Mouse (Mus musculus) kidney, postnatal 4 days (tissue): Measurements from ENCODE around the gene Col6a2.

Experiments used
- DNase-seq, 2 experiments: peaks; one replicate each; pipeline ENCODE4 v3.0.0; 2021; ENCODE audit warnings: mixed read lengths in 2 of 2

Col6a2 gene

DNA sequence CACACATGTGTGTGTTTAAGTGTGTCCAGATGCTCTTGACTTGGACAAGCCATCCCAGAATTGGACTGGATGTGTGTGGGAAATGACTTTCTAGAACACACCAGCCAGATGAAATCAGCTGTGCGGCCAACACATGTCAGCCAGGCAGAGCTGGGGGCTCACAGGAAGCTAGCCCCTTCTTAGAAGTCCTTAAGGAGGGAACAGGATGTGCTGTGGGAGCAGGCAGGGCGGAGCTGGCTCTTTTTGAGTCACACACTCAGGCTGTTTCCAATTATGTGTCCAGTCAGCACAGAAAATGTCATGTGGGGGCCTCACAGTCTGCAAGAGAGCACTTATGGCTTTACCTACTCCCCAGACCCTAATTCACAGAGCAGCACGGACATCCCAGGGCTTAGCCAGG is 12.6 kb upstream of the Col6a2 start:
- peak; percentile 52 to 70 for DNase-seq

GRCm38 (mm10) chr10:76634584-76634983 is 11.2 kb upstream of the Col6a2 start:
- no peak for DNase-seq

- DNase-seq: no peak
These were observed 10.7 kb upstream of the Col6a2 start for GRCm38 (mm10) chr10:76634094-76634571.

GRCm38 (mm10) chr10:76632630-76633029 is 9.2 kb upstream of the Col6a2 start:
- DNase-seq: no peak

GRCm38 (mm10) chr10:76630657-76631056 is 7.2 kb upstream of the Col6a2 start:
- DNase-seq: no peak

DNA sequence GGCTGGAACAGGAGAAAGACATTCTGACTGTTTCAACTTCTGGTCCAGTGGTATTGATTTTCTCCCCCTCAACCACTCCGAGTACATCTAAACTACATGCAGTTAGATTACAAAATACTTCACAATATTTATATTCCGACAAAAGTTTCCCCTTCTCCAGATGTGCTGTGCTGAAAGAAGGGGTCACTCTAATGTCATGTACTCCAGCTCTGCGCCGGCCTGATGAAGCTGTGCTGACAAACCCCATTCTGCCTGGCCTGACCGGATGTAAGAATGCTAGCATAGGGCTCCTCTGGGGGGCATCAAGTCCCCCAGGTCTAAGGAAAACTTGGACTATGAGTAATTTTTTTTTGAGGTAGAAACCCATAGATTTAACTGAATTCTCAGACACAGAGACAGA is 4.3 kb upstream of the Col6a2 start:
- no peak for DNase-seq

DNA sequence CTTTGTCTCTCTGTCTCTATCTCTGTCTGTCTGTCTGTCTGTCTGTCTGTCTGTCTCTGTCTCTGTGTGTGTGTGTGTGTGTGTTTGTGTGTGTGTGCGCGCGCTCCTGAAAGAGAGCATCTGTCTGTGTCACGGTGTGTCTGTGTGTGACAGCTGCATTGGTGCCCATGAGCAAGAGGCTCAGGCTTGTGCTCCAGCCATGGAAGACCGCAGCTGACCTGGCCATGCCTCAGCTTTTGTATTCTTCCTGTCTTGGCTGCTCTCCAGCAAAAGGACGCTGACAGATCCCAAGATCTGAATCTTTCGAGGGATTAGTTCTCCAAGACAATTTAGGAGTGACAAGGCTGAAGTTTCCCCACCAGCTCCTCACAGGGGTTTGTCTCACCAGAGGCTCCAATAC is 1.5 kb upstream of the Col6a2 start:
- peak in 1 of 2 experiments; percentile 27 for DNase-seq

DNA sequence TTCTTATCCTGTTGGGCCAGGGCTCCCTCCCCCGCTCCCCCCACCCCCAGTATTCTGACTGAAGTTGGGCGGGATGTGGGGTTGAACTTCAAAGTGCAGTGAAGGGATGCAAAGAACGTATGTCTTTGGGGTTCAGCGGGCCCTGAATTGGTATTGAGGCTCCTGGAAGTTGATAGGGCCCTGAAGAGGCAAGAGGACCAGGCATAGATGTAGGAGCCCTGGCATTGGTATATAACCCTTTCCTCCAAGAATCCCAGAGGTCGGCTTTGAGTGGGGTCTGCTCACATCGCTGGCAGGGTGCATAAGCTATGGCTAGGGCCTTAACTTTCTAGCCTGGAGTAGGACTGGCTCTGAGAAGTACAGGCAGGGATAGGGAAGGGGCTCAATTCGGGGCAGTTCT is 304 bp upstream of the Col6a2 start:
- no peak for DNase-seq

DNA sequence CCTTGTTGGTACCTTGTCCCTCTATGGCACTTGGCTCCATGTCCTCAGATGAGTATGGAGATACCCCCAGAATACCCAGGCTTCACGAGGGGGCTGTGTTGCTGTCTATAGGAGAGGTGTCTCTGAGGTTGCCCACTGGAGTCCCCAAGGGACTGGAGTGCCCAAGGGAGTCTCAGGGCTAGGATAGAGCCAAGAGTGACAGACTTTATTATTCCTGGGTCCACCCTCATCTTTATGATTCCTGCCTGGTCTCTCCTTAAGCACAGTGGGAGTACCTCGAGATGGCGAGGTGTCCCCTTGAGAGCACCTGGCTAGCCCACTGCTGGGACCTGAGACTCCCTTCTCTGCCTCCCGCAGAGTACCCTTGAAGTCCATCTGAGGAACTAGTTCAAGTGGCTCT is 1.0 kb downstream of the Col6a2 start:
- no peak for DNase-seq

GRCm38 (mm10) chr10:76612473-76612872 is 11.0 kb downstream of the Col6a2 start:
- DNase-seq: no peak

DNA sequence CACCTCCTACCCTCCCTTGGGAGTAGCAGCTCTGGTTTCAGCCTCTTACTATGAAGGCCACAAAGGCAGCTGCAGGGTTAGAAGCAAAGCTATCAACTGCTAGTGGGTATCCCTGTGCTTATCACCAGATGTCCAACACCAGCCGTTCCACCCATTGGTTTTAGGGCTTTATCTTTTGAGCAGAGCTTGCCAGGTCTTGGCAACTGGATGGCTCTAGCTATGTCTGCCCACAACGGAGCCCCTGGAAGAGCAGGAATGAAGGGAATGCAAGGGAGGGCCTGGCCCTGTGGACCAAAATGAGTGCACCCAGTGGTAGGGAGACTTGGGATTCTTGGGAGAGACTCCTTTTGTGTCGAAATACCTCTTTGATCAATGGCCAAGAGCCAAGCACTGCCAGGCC is 20.7 kb downstream of the Col6a2 start:
- DNase-seq: no peak

- DNase-seq: no peak
These were observed 27.1 kb downstream of the Col6a2 start for GRCm38 (mm10) chr10:76596338-76596737.

DNA sequence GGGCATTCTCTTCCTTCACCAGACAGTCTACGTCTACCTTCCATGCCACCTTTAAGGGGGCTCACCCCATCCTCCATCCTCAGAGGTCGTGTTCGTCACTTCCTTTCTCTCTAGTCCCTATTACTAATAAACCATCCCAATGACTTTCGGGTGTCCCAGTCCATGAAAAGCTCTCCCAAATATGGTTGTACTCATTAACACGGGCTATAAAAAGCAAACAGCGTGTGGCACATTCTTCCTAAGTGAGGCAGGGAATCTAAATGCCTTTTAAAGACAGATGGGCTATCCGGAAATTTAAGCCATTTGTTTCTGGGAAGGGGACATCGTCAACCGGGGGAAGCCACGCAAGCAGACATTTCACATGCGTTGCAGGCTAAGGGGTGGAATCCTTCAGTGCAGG is 33.2 kb downstream of the Col6a2 start:
- no peak for DNase-seq

DNA sequence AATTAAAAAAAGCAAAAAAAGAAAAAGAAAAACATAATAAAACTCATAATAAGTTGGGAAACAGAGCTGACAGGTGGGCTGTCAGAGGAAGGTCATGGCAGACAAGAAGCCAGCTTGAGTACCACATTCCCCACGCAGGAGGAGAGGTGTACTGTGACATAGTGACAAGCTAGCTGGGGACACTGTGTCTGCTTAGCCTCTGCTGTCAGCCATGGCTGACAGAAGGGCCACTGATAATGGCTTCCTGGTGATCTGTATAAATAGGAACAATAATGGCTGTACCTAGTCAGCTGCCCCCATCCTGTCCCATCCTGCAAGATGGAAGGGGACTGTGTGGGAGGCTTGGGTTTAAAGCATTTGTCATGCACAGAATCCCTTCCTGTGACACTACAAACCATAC is 37.2 kb downstream of the Col6a2 start:
- DNase-seq: no peak

- no peak for DNase-seq
These were observed 39.3 kb downstream of the Col6a2 start for GRCm38 (mm10) chr10:76584138-76584537.

GRCm38 (mm10) chr10:76576920-76577319 is 46.5 kb downstream of the Col6a2 start:
- no peak for DNase-seq

- peak in 1 of 2 experiments; percentile 17 for DNase-seq
These were observed 48.1 kb downstream of the Col6a2 start, which contains the start of gene Ftcd for GRCm38 (mm10) chr10:76575374-76575773. Ftcd (plus strand) TSS chr10:76575648.

GRCm38 (mm10) chr10:76572151-76572550 is 51.3 kb downstream of the Col6a2 start:
- no peak for DNase-seq

DNA sequence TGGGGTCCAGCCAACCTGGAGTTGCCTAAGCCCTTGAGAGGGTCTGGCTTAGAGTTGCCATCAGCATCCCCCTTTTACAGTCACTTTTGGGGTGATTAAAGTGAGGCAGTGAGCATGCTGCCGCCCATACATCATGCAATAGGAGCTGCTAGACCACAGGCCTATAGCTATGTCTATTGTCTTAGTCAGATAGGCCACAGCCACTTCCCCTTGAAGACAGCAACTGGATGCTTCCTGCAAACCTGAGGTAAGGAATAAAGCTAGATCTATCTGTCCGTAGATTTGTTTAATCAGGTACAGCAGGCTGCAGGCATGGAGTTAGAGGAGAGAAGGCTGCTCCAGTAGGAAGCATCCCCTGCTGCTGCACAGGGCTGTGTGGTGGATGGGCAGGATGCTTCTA is 52.4 kb downstream of the Col6a2 start:
- DNase-seq: no peak

DNA sequence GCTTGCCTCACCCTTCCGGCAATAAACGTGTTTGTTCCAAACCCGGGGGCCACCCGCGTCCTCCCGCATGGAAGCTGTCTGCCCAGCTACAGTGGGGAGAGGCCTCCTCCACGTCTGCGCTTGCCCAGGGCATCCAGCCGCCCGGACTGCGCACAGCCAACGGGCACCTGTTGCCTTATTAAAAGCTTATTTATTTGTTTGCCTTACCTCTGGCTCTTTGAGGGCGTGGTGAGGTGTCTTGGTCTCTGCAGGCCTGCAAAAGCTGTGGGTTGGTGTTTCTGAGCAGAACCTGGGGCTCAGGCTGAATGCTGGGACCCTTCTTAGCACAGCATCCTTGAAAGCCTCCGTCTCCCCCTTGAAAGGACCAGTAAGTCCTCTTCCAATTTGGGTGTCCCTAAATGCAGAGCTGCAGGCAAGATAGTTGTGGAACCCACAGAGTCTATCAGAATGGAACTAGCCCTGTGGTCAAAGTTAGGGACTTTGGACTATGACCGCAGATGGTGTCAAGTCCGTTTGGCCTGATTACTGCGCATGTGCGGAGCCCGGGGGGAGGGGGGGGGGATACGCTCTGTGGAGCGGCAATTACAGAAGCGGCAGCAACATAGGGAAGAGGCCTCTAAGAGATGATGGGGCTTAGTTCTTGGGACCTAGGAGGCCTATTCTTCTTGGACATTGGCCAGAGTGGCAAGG is 53.3 kb downstream of the Col6a2 start:
- no peak for DNase-seq

GRCm38 (mm10) chr10:76561972-76562371 is 61.5 kb downstream of the Col6a2 start, which contains the start of gene Spatc1l:
Spatc1l (plus strand) TSS chr10:76562272.
- DNase-seq: no peak

DNA sequence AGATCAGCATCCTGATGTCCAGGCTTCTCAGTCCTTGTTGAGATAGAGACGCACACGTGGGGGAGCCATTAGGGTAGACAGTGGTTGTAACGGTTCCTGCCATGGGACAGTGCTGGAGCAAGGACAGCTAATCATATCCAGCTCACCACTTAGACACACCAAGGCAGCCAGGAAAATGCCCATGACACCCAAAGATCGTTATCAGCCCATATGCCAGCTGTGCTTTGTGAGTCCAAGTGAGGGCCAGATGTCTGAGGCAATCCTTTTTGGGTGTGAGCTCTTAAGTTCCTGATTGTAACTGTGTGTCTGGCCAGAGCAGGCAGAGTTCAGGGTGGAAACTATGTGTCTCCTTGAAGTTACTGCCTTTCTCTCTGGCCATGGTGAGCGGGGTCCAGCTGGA is 69.4 kb downstream of the Col6a2 start:
- DNase-seq: no peak

- DNase-seq: no peak
These were observed 71.9 kb downstream of the Col6a2 start for GRCm38 (mm10) chr10:76551556-76551955.

DNA sequence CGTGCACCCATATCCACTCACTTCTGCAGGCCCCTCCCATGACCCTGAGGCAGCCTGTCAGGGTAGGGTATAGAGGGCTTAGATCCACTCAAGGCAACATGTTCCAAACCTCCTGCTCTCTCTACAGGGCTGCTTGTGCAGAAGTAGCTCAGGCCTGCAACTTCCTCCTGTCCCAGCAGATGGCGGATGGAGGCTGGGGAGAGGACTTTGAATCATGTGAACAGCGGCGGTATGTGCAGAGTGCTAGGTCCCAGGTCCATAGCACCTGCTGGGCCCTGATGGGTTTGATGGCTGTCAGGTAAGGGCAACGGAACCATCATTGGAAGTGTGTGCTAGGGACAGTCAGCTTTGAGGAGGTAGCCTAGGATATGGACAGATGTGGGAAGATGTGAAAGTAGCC is 73.0 kb downstream of the Col6a2 start:
- peak; percentile 41 for DNase-seq

DNA sequence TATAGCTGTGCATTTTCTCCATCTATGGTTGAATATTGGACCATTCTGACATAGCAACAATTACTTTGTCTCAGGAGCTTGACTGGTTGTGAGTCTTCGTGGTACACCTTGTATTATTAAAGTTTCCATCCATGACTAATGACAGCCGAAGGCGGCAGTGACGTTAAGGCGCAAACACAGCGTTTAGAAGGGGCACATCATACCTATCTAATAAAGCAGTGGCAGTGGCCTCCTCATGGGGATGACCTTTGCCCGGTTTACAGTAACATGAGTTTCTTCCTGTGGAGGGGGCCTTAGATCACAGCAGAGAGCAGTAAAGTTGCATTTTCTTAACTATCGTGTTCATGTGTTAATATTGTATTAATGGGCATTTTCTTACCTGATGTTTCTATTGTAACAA is 75.2 kb downstream of the Col6a2 start:
- DNase-seq: no peak
